Mouse (Mus musculus): Measurements from ENCODE around the gene Gpr62. TPM values are rescaled to one million over a fixed set of nuclear protein-coding genes. Genes with fewer than 3 reads are reported as not detected.
A peak's percentile ranks its signal among the peaks of the same experiment; 100 is the strongest.

The Gpr62 gene
- total RNA-seq, 2 experiments from 2014 or later: not detected

DNA sequence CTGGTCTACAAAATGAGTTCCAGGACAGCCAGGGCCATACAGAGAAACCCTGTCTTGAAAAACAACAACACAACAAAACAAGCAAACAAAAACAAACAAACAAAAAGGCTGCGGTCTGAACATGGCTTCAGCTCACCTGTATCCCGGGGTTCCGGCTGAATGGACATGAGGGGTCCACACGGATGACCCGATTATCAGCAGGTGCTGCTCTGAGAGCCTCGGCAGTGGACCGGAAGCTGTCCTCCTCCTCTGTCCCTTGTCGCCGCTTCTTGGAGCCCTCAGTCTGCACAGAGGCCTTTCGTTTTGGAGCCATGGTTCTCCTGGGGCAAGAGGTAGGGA is 9.9 kb upstream of the Gpr62 start, which contains the start of gene Rrp9:
Gene Rrp9, plus strand, starts transcription at position 301 of the 339 bp plus-strand sequence.
- DNase-seq: no peak
- intact Hi-C loops (cut with DNase I): loop anchor here (1.0 to 5.0 kb wide), 7 partner anchors 27 to 318 kb away; partner anchors contain the start of genes Glyctk and Rpl29

- peak in 1 of 2 experiments; percentile 49 for DNase-seq
- intact Hi-C loops (cut with DNase I): loop anchor here (2.0 to 5.0 kb wide), 4 partner anchors 46 to 318 kb away; partner anchors contain the start of genes Glyctk and Rpl29
These were observed 9.3 kb upstream of the Gpr62 start for GRCm38 (mm10) chr9:106475046-106475445.

DNA sequence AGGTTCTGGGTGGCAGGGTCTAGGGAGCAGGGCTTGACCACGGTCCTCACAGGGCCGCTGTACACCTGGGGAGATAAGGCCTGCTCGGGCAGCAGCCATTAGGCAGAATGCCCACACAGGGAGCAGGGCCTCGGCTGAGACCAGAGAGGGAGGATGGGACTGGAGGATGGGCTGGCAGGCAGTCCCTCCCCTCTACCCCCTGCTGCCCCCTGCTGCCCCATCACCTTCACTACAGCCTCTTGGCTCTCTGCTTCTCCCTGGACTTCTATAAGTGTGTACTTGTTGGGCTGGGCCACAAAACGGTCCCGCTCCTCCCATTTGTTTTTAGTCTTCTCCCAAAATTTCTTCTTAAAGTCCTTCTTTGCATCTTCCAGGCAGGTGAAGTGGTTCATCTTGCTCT is 8.7 kb upstream of the Gpr62 start:
- peak; percentile 72 to 77 for DNase-seq

GRCm38 (mm10) chr9:106473753-106474105 is 8.0 kb upstream of the Gpr62 start:
- intact Hi-C loops (cut with DNase I): loop anchor here (2.0 kb wide), 1 partner anchor 45 kb away; the partner anchor contains the start of gene Rpl29
- DNase-seq: peak in 1 of 2 experiments; percentile 6

More for the DNA sequence above, 8.7 kb upstream of the Gpr62 start:
- intact Hi-C loops (cut with DNase I): loop anchor here (2.0 kb wide), 1 partner anchor 46 kb away; the partner anchor contains the start of gene Rpl29

- peak in 1 of 2 experiments; percentile 3 for DNase-seq
- intact Hi-C loops (cut with DNase I): no loop called here
These were observed 7.5 kb upstream of the Gpr62 start for GRCm38 (mm10) chr9:106473081-106473752.

DNA sequence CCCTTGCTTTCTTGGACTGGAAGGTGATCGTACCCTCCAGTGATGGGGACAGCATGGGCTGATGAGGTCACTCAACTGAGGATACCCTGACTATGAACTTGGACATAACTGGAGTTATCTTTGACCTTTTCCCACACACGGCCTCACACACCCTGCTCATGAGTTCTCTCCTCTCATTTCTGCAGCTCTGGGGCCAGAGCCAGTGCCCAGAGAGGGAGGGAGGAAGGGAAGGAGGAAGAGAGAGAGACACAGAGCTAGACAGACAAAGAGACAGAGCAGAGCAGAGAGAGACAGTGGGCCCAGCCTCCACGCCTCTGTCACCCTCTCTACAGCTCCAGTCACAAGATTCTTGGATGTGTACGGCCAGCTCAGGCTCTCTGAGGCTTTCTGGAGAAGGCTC is 6.6 kb upstream of the Gpr62 start:
- no peak for DNase-seq
- intact Hi-C loops (cut with DNase I): loop anchor here (1.0 kb wide), 1 partner anchor 24 kb away; no protein-coding TSS in a partner anchor

DNA sequence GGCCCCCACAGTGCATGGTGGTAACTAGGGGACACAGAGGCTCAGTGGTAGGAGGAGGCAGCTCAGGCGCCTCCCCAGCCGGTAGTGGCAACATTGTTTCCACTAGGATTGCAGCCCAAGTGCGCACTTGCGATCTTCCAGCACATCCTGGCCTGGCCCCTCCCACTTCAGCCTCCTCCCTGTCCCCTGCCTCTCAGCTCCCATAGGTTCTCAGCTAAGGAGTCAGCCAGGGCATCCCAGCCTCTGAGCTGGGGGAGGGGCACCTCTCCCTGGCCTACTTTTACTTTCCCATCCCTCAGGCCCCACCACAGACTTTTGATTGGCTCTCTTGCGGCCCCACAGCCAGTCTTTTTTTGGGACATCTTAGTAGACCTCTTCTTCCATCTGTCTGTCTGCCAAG is 6.2 kb upstream of the Gpr62 start:
- DNase-seq: peak; percentile 59 to 67
- intact Hi-C loops (cut with DNase I): loop anchor here (1.0 kb wide), 1 partner anchor 24 kb away; no protein-coding TSS in a partner anchor

- DNase-seq: no peak
- intact Hi-C loops (cut with DNase I): no loop called here
These were observed 5.4 kb upstream of the Gpr62 start for GRCm38 (mm10) chr9:106470991-106471750.

DNA sequence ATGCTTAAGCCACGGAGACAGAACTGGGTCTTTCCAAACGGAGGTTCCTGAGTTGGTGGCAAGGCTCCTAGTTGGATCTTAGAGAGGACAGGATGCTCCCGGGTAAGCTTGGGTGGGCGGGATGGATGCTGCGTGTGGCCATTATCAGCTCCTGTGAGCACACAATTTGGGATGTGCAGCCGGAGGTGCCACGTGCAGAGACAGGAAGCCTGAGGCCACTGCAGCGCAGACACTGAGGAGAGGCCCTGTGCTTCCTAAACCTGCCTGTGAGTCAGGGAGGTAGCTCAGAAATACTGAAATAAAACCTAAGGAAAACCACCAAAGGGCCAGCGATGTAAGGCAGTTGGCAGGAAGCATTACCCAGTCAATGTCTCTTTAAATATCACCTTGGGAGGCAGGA is 4.0 kb upstream of the Gpr62 start:
- no peak for DNase-seq
- intact Hi-C loops (cut with DNase I): no loop called here

- intact Hi-C loops (cut with DNase I): no loop called here
- DNase-seq: no peak
These were observed 3.6 kb upstream of the Gpr62 start for GRCm38 (mm10) chr9:106469317-106469716.

DNA sequence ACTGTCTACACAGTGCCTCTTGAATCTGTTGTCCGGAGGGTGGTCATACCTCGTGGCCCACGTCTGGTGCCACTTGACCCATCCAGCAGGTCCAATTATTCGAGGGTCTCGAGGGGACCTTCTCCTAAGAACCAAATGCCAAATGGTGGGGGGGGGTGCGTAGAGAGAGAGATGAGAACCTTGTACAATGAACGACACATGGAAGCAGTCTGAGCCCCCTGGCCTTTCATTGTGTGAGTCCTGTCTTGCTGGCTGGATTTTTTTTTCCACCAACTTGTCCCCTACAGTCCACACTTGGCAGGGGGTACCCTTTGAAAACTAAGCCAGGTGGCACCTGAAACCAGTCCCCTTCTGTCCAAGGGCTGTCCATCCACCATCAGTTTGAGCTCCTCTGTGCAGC is 2.0 kb upstream of the Gpr62 start:
- no peak for DNase-seq
- intact Hi-C loops (cut with DNase I): no loop called here

DNA sequence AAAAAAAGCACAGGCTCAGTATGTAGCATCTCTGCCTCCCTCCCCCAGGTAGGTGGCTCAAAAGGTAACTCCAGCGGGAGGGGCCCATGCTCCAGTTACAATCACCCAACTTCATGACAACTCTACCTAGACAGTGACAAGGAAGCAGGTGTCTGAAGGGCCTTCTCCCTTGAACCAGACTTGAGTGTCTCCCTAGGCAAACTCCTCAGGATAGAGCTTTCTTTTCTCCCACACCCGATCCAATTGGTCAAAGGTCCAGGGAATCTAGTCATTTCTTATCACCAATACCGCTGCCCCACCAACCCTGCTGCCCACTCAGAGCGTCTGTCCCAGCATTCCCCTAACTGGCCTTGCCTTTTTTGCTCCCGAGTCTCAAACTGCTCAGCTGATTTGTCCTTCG is 983 bp upstream of the Gpr62 start:
- no peak for DNase-seq
- intact Hi-C loops (cut with DNase I): no loop called here

GRCm38 (mm10) chr9:106464751-106465541 is 792 bp downstream of the Gpr62 start:
- intact Hi-C loops (cut with DNase I): no loop called here

GRCm38 (mm10) chr9:106463122-106464063 is 2.3 kb downstream of the Gpr62 start:
- intact Hi-C loops (cut with DNase I): no loop called here
- no peak for DNase-seq

More at GRCm38 (mm10) chr9:106464751-106465541, 792 bp downstream of the Gpr62 start:
- DNase-seq: peak; percentile 52 to 68

GRCm38 (mm10) chr9:106462430-106462800 is 3.3 kb downstream of the Gpr62 start:
- no peak for DNase-seq
- intact Hi-C loops (cut with DNase I): no loop called here

- DNase-seq: no peak
- intact Hi-C loops (cut with DNase I): no loop called here
These were observed 3.9 kb downstream of the Gpr62 start for GRCm38 (mm10) chr9:106461641-106462429.

GRCm38 (mm10) chr9:106461026-106461415 is 4.7 kb downstream of the Gpr62 start:
- intact Hi-C loops (cut with DNase I): no loop called here
- DNase-seq: no peak

DNA sequence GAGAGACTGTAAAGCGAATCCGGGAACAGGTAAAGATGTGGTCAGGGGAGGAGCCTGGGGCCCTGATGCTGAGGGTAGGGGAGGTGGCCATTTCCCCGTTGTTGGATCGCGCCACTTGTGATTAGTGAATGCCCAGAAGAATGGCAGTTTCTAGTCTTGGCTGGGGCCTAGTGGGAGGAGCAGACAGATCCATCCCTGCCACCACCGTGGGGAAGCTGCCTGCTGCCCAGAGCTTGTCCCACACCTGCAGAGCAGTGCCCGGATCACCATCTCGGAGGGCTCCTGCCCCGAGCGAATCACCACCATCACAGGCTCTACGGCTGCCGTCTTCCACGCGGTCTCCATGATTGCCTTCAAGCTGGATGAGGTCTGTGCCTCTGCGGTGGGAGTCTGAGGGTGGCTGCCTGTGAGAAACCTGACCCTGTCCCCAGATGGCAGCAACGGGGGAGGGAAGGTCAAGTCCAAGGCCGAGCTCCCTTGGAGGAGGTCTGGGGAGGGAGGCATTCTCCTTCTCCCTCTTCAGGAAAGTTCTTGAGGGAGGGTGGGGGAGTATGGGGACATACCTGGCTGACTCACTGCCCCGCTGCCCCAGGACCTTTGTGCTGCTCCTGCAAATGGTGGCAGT is 5.2 kb downstream of the Gpr62 start:
- no peak for DNase-seq
- intact Hi-C loops (cut with DNase I): no loop called here

- intact Hi-C loops (cut with DNase I): no loop called here
These were observed 5.8 kb downstream of the Gpr62 start for GRCm38 (mm10) chr9:106459946-106460345.

More at GRCm38 (mm10) chr9:106459946-106460345, 5.8 kb downstream of the Gpr62 start:
- DNase-seq: no peak

Measured in heart, postnatal 36 days (tissue).